Mouse (Mus musculus) C2C12 (cell line): ENCODE results near the gene C1rb. TPM values are rescaled to one million over a fixed set of nuclear protein-coding genes. Genes with fewer than 3 reads are reported as not detected.
"Not testable (repeated sequence)": the region's sequence is repeated elsewhere in the genome, so short reads cannot be mapped to it uniquely, and the experiment has no call there.

Source experiments
- H3K27me3 ChIP-seq: one replicate; pipeline ENCODE4 v1.6.1; 2011; ENCODE audit not compliant: control insufficient read depth, insufficient read depth, insufficient read length
- H3K36me3 ChIP-seq: one replicate; pipeline ENCODE4 v1.6.1; 2011; ENCODE audit not compliant: control insufficient read depth, insufficient read depth
- H3K4me3 ChIP-seq: one replicate; pipeline ENCODE4 v1.5.1; 2011; ENCODE audit warnings: mild to moderate bottlenecking, control low read depth; ENCODE audit not compliant: poor library complexity, insufficient read depth, severe bottlenecking
- H3K79me2 ChIP-seq: one replicate; pipeline ENCODE4 v1.6.1; 2011; ENCODE audit not compliant: control insufficient read depth, insufficient read depth
- H3K79me3 ChIP-seq: one replicate; pipeline ENCODE4 v1.6.1; 2011; ENCODE audit warnings: low read depth, control low read depth
- H3ac ChIP-seq: one replicate; pipeline ENCODE3; 2011; ENCODE audit warnings: low read depth; ENCODE audit not compliant: control insufficient read depth, insufficient read length
- CEBPB ChIP-seq: IDR thresholded peaks from one replicate; pipeline ENCODE4 v1.6.1; 2011; ENCODE audit warnings: low read depth, mild to moderate bottlenecking, control low read depth, moderate library complexity
- CTCF ChIP-seq: IDR thresholded peaks from one replicate; pipeline ENCODE4 v1.5.1; 2011; ENCODE audit not compliant: control insufficient read depth, insufficient read depth, insufficient read length
- FOSL1 ChIP-seq: IDR thresholded peaks from one replicate; pipeline ENCODE4 v1.8.0; 2011; ENCODE audit warnings: mild to moderate bottlenecking, low read length; ENCODE audit not compliant: poor library complexity, insufficient read depth, severe bottlenecking
- MAX ChIP-seq: IDR thresholded peaks from one replicate; pipeline ENCODE4 v1.6.1; 2011; ENCODE audit warnings: mild to moderate bottlenecking, control low read depth
- MYOD1 ChIP-seq: IDR thresholded peaks from one replicate; pipeline ENCODE4 v1.6.1; 2011; ENCODE audit warnings: low read depth; ENCODE audit not compliant: control insufficient read depth, insufficient read length
- MYOG ChIP-seq: IDR thresholded peaks from one replicate; pipeline ENCODE4 v1.6.1; 2011; ENCODE audit not compliant: control insufficient read depth, insufficient read length; ENCODE audit errors: extremely low read depth
- USF1 ChIP-seq: IDR thresholded peaks from one replicate; pipeline ENCODE4 v1.6.1; 2011; ENCODE audit warnings: low read depth, mild to moderate bottlenecking, control low read depth, moderate library complexity
- polyA plus RNA-seq: library from polyadenylated mRNA; unstranded; fragments of >200 nt; fragmentation: generic; extraction: Trizol; gene quantifications from one replicate; pipeline ENCODE4 v1.2.1, GENCODE M21; 2012; ENCODE audit warnings: missing spikeins

Gene C1rb
- polyA plus RNA-seq, 1 experiment = not detected

- Histone ChIP-seq H3K79me2 (no peaks in the 10 kb centered on the region), H3K36me3 (no peaks in the 10 kb centered on the region), H3K79me3 (no peaks in the 10 kb centered on the region), H3K27me3 (no peaks in the 10 kb centered on the region), H3K4me3 (no peak overlapping the region), H3ac (no peak overlapping the region)
- no peak for TF ChIP-seq USF1
- TF ChIP-seq MYOG = no peak
- TF ChIP-seq CEBPB = no peak
- no peak for TF ChIP-seq MAX
- no peak for TF ChIP-seq CTCF
- TF ChIP-seq MYOD1 = no peak
- TF ChIP-seq FOSL1 = no peak
Observed at GRCm38 (mm10) chr6:124593121-124593520, 23.0 kb downstream of the C1rb start.

DNA sequence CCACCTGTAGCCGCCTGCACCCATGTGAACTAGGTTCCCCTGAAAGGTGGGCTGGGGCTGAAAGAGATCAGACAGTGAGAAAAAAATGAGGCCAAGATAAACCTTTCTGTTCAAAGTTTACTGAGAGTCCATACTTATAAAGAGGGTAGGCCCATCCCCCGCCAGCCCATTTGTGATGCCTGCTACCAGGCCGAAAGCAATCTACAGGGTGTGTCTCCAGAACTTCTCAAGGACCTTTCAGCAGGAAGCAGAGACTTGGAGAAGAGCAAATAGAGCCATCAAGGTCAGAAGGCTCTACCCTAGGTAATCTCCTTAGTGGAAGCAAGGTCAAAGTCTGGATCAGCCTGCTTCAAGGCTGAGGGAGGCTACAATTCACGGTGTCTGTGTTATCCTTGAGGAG, 31.9 kb downstream of the C1rb start:
- no peak overlapping the region for H3K4me3 ChIP-seq

DNA sequence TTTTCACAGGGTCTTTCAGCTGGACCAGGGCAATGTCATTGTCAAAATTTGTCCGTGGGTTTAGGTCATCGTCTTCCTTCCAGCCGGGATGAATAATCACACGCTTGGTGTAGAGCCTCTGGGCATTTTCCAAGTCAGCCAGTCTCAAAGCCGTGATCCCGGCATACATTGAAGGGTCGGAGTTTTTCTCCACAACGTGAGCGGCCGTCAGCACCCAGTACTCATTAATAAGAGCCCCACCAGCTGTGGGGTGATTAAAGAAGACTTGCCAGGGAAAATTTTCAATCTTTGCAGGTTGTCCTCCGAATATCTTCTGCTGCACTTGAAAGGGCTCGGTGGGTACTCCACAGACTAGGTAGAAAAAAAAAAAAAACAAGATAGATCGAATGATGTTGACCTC, 55.5 kb downstream of the C1rb start:
- Histone ChIP-seq H3ac (no peak overlapping the region), H3K36me3 (no peaks in the 10 kb centered on the region), H3K79me2 (no peaks in the 10 kb centered on the region), H3K27me3 (no peaks in the 10 kb centered on the region), H3K4me3 (no peak overlapping the region), H3K79me3 (no peaks in the 10 kb centered on the region)
- TF ChIP-seq MYOD1 (no peak), MYOG (no peak), CEBPB (no peak), MAX (no peak), USF1 (no peak), CTCF (no peak)

More for the DNA sequence above, 31.9 kb downstream of the C1rb start:
- Histone ChIP-seq H3K79me3 (no peaks in the 10 kb centered on the region), H3K79me2 (no peaks in the 10 kb centered on the region), H3K36me3 (no peaks in the 10 kb centered on the region), H3ac (no peak overlapping the region), H3K27me3 (no peaks in the 10 kb centered on the region)
- TF ChIP-seq FOSL1 = no peak

- H3K4me3 ChIP-seq, H3ac ChIP-seq, H3K79me3 ChIP-seq, H3K79me2 ChIP-seq, H3K27me3 ChIP-seq, H3K36me3 ChIP-seq: not testable (repeated sequence)
Observed at GRCm38 (mm10) chr6:124626184-124626583, 56.1 kb downstream of the C1rb start.

DNA sequence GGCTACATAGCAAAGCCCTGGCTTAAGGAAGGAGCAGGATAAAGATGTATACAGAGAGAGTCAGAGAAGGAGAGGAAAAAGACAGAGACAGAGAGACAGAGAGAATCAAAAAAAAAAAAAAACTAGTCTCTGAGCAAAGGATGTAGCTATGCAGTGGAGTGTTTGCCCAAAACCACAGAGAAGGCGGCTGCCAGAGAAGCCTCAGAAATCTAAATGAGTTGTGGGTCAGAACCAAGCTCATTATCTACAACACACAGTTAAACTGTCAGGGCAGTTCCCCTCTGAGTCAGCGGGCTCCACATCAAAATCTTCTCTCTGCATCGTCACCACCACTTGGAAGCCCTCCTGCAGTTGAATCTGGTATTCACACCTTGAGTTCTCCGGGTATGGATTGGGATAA, 60.7 kb downstream of the C1rb start:
- Histone ChIP-seq H3K4me3 (no peak overlapping the region), H3K27me3 (peaks cover 10% of the 10 kb centered on the region), H3ac (no peak overlapping the region), H3K79me2 (no peaks in the 10 kb centered on the region), H3K36me3 (no peaks in the 10 kb centered on the region), H3K79me3 (no peaks in the 10 kb centered on the region)
- TF ChIP-seq FOSL1 (no peak), CEBPB (no peak), USF1 (no peak), MYOD1 (no peak), MYOG (no peak), CTCF (no peak), MAX (no peak)

Other genes with a start within 250 kb of the C1rb start
- 32.9 TPM for gene Pex5, start 155.2 kb upstream of the C1rb start, polyA plus RNA-seq
- gene Clstn3, start 105.5 kb upstream of the C1rb start, polyA plus RNA-seq = 1.8 TPM
- 0.50 TPM for gene C1rl, start 77.2 kb upstream of the C1rb start, polyA plus RNA-seq
- gene C1ra, start 57.9 kb upstream of the C1rb start, polyA plus RNA-seq = 0.62 TPM
- gene C1s1, start 27.9 kb upstream of the C1rb start, polyA plus RNA-seq = 0.05 TPM
- gene C1s2, start 65.8 kb downstream of the C1rb start, polyA plus RNA-seq = 0.04 TPM
- gene Lpcat3, start 92.7 kb downstream of the C1rb start, polyA plus RNA-seq = 55.4 TPM
- 208 TPM for gene Emg1, start 141.9 kb downstream of the C1rb start, polyA plus RNA-seq
- gene Phb2, start 142.0 kb downstream of the C1rb start, polyA plus RNA-seq = 456 TPM
- gene Ptpn6, start 168.4 kb downstream of the C1rb start, polyA plus RNA-seq = 8.2 TPM
- 294 TPM for gene Grcc10, start 171.1 kb downstream of the C1rb start, polyA plus RNA-seq
- gene Gm45234, start 185.7 kb downstream of the C1rb start, polyA plus RNA-seq = not detected
- gene Atn1, start 186.2 kb downstream of the C1rb start, polyA plus RNA-seq = 47.0 TPM
- gene Eno2, start 199.4 kb downstream of the C1rb start, polyA plus RNA-seq = 5.5 TPM
- gene Lrrc23, start 209.4 kb downstream of the C1rb start, polyA plus RNA-seq = 0.13 TPM
- 24.8 TPM for gene Spsb2, start 238.4 kb downstream of the C1rb start, polyA plus RNA-seq
- gene Tpi1, start 244.0 kb downstream of the C1rb start, polyA plus RNA-seq = 604 TPM